ENCODE assay signal across 8 mouse cellular contexts in genomic region chr1:173349946-173350345, GRCm38 (mm10). TPM values are rescaled to one million over a fixed set of nuclear protein-coding genes. Genes with fewer than 3 reads are reported as not detected.
A peak's percentile ranks its signal among the peaks of the same experiment; 100 is the strongest.
DNase-seq lines count a peak whose midpoint lies in the region; ATAC-seq and TF ChIP-seq lines count a peak whose summit lies in the region.

No protein-coding gene starts in this region.

- peak; percentile 77 for ATAC-seq in erythroblast, adult 5-6 weeks (replicated peaks; ENCODE audit: low FRiP score, poor library complexity, severe bottlenecking)
- ATAC-seq in hematopoietic stem cell, adult 5-6 weeks (replicated peaks in 1 of 2; ENCODE audit: insufficient read depth in 1 of 2, low FRiP score in 2 of 2, low TSS enrichment in 1 of 2, low read depth in 1 of 2, poor library complexity in 2 of 2, severe bottlenecking in 2 of 2) = peak; percentile 84 to 89
- no peak for ATAC-seq in limb, embryonic 14.5 days (ENCODE audit: low FRiP score, low read depth)
- peak; percentile 71 for ATAC-seq in midbrain, embryonic 16.5 days
- no peak for ATAC-seq in inflammation-experienced regulatory T-cells, adult 6 months
- no peak for ATAC-seq in monocyte, adult 5-6 weeks (replicated peaks; ENCODE audit: insufficient number of reproducible peaks, low FRiP score, low TSS enrichment, poor library complexity, severe bottlenecking)

- 4% methylated on average over 6 of the region's 6 CpGs for WGBS in limb, embryonic 14.5 days
- WGBS in midbrain, embryonic 16.5 days = 0% methylated on average over 6 of the region's 6 CpGs

- DNase-seq in CD4-positive helper T cell, adult 2 months (ENCODE audit: low read depth, low spot score) = peak; percentile 6
- DNase-seq in MN1 (ENCODE audit: low spot score) = peak; percentile 55
- peak; percentile 18 for DNase-seq in limb, embryonic 14.5 days (ENCODE audit: low spot score)

- no peaks in the 10 kb centered on the region for H3K4me1 ChIP-seq in limb, embryonic 14.5 days (ENCODE audit: control insufficient read depth, insufficient read depth, low read length)
- peaks cover 12% of the 10 kb centered on the region for H3K4me1 ChIP-seq in midbrain, embryonic 16.5 days (ENCODE audit: control insufficient read depth, insufficient read depth, low read length)

- H3K4me2 ChIP-seq in limb, embryonic 14.5 days (replicated peaks; ENCODE audit: low read depth, low read length, severe bottlenecking) = peak overlapping the region; percentile 38
- H3K4me2 ChIP-seq in midbrain, embryonic 16.5 days (ENCODE audit: low read length) = peak overlapping the region; percentile 42

- no peak overlapping the region for H3K27ac ChIP-seq in limb, embryonic 14.5 days (replicated peaks; ENCODE audit: low read depth, low read length)
- H3K27ac ChIP-seq in midbrain, embryonic 16.5 days (ENCODE audit: low read length) = no peak overlapping the region

- H3K4me3 ChIP-seq in limb, embryonic 14.5 days (replicated peaks; ENCODE audit: low read length) = no peak overlapping the region
- peak overlapping the region; percentile 13 for H3K4me3 ChIP-seq in midbrain, embryonic 16.5 days (ENCODE audit: low read depth, low read length)

- H3K9ac ChIP-seq in limb, embryonic 14.5 days (ENCODE audit: low read depth, low read length, severe bottlenecking) = no peak overlapping the region
- no peak overlapping the region for H3K9ac ChIP-seq in midbrain, embryonic 16.5 days (ENCODE audit: low read depth, low read length)

- H3K9me3 ChIP-seq in limb, embryonic 14.5 days (ENCODE audit: control insufficient read depth, low read length) = no peaks in the 10 kb centered on the region
- H3K9me3 ChIP-seq in midbrain, embryonic 16.5 days (replicated peaks; ENCODE audit: control insufficient read depth, low read length, poor library complexity, severe bottlenecking) = no peaks in the 10 kb centered on the region

- H3K36me3 ChIP-seq in limb, embryonic 14.5 days (ENCODE audit: control insufficient read depth, insufficient read depth, low read length) = no peaks in the 10 kb centered on the region
- H3K36me3 ChIP-seq in midbrain, embryonic 16.5 days (ENCODE audit: control insufficient read depth, insufficient read depth, low read length) = peaks cover 12% of the 10 kb centered on the region

- no peak for TF ChIP-seq POLR2A in limb, embryonic 14.5 days (IDR thresholded peaks at IDR 0.05; ENCODE audit: borderline replicate concordance, extremely low read depth, insufficient read depth, insufficient read length)

- H3K27me3 ChIP-seq in limb, embryonic 14.5 days (ENCODE audit: control insufficient read depth, insufficient read depth, low read length) = no peaks in the 10 kb centered on the region
- no peaks in the 10 kb centered on the region for H3K27me3 ChIP-seq in midbrain, embryonic 16.5 days (ENCODE audit: control insufficient read depth, insufficient read depth, low read depth, low read length)

RNA-seq across cellular contexts. Expression of gene Aim2, which starts 0.7 kb away (rescaled TPM):
- total RNA-seq in erythroblast, adult 5-6 weeks (2015; ENCODE audit: low replicate concordance) = 20.5 and 27.7 TPM in 2 replicates
- total RNA-seq in erythroblast, adult 5-6 weeks (2017; ENCODE audit: low replicate concordance) = 45.9 and 55.4 TPM in 2 replicates
- total RNA-seq in hematopoietic stem cell, adult 5-6 weeks (2017) = 76.8 and 118 TPM in 2 replicates
- polyA plus RNA-seq in limb, embryonic 14.5 days (2012; rRNA removed) = 1.1 and 1.8 TPM in 2 replicates
- polyA plus RNA-seq in limb, embryonic 14.5 days (2014; fragmentation: Nextera tagmentation; extraction: Ambion mirVana) = 0.80 and 1.2 TPM in 2 replicates
- 1.5 and 1.7 TPM in 2 replicates for polyA plus RNA-seq in midbrain, embryonic 16.5 days (2015; fragmentation: Nextera tagmentation; extraction: Ambion mirVana)
- polyA plus RNA-seq in inflammation-experienced regulatory T-cells, adult 6 months (2017; shearing (Covaris generic)) = 10 to 100 TPM; 49.6 to 69.8 (median 61.1) TPM
- 140 to 167 TPM (median 156 TPM) in 3 replicates for total RNA-seq in monocyte, adult 5-6 weeks (2017)

RNA-seq across cellular contexts. Expression of gene Ackr1, which starts 16.4 kb away (rescaled TPM):
- total RNA-seq in erythroblast, adult 5-6 weeks (2015; ENCODE audit: low replicate concordance) = 67.1 and 89.7 TPM in 2 replicates
- 43.2 and 60.3 TPM in 2 replicates for total RNA-seq in erythroblast, adult 5-6 weeks (2017; ENCODE audit: low replicate concordance)
- total RNA-seq in hematopoietic stem cell, adult 5-6 weeks (2017) = not detected in 2 replicates
- polyA plus RNA-seq in limb, embryonic 14.5 days (2012; rRNA removed) = 2.1 and 2.2 TPM in 2 replicates
- polyA plus RNA-seq in limb, embryonic 14.5 days (2014; fragmentation: Nextera tagmentation; extraction: Ambion mirVana) = 1.1 TPM in 2 replicates
- polyA plus RNA-seq in midbrain, embryonic 16.5 days (2015; fragmentation: Nextera tagmentation; extraction: Ambion mirVana) = 18.6 and 19.9 TPM in 2 replicates
- polyA plus RNA-seq in inflammation-experienced regulatory T-cells, adult 6 months (2017; shearing (Covaris generic)) = not detected
- not detected in 3 replicates for total RNA-seq in monocyte, adult 5-6 weeks (2017)

RNA-seq across cellular contexts. Expression of gene Cadm3, which starts 17.5 kb away (rescaled TPM):
- total RNA-seq in erythroblast, adult 5-6 weeks (2015; ENCODE audit: low replicate concordance) = 4.8 TPM in 1 of 2 replicates, not detected in the other
- 1.4 and 5.4 TPM in 2 replicates for total RNA-seq in erythroblast, adult 5-6 weeks (2017; ENCODE audit: low replicate concordance)
- 1.8 TPM in 1 of 2 replicates, not detected in the other for total RNA-seq in hematopoietic stem cell, adult 5-6 weeks (2017)
- polyA plus RNA-seq in limb, embryonic 14.5 days (2012; rRNA removed) = 4.7 and 6.1 TPM in 2 replicates
- polyA plus RNA-seq in limb, embryonic 14.5 days (2014; fragmentation: Nextera tagmentation; extraction: Ambion mirVana) = 2.0 and 2.2 TPM in 2 replicates
- polyA plus RNA-seq in midbrain, embryonic 16.5 days (2015; fragmentation: Nextera tagmentation; extraction: Ambion mirVana) = 64.7 and 69.7 TPM in 2 replicates
- under 1 TPM in 1 of 3 experiments, not detected in 2; 0.11 TPM for polyA plus RNA-seq in inflammation-experienced regulatory T-cells, adult 6 months (2017; shearing (Covaris generic))
- 3.2 to 9.0 TPM (median 6.9 TPM) in 3 replicates for total RNA-seq in monocyte, adult 5-6 weeks (2017)

Comparison
In these comparisons a context has a peak if more than half of its experiments do, and no peak if none do; other contexts are left out.
1. ATAC-seq: peak in erythroblast, adult 5-6 weeks (single experiment), hematopoietic stem cell, adult 5-6 weeks (2 of 2) and midbrain, embryonic 16.5 days (single experiment); none in limb, embryonic 14.5 days (single experiment), inflammation-experienced regulatory T-cells, adult 6 months (single experiment) and monocyte, adult 5-6 weeks (single experiment).
2. RNA of gene Ackr1, which starts 16.4 kb away (total RNA-seq): 43.2 to 89.7 TPM in erythroblast, adult 5-6 weeks; not detected in hematopoietic stem cell, adult 5-6 weeks and not detected in monocyte, adult 5-6 weeks; every median in the first group is over 10 times any median in the second.
3. Peak in every context shown above with its lines, with median percentiles within 50 percentile points of each other: DNase-seq.